Mouse (Mus musculus) stomach, embryonic 15.5 days (tissue): Measurements from ENCODE around the gene Ormdl3. TPM values are rescaled to one million over a fixed set of nuclear protein-coding genes. Genes with fewer than 3 reads are reported as not detected.
A peak's percentile ranks its signal among the peaks of the same experiment; 100 is the strongest.
"Not testable (repeated sequence)": the region's sequence is repeated elsewhere in the genome, so short reads cannot be mapped to it uniquely, and the experiment has no call there.

Source experiments
- ATAC-seq: fragments of 200-750 bp; cut with Nextera tagmentation; 2 replicates; pipeline ENCODE4 v1.8.0; 2017; ENCODE audit warnings: low read depth, moderate number of reproducible peaks, moderate TSS enrichment; ENCODE audit not compliant: insufficient read depth, low FRiP score
- H3K27ac ChIP-seq: fragments of 300-500 bp; sonication (generic); 2 replicates; pipeline ENCODE4 v1.5.1; 2015; ENCODE audit warnings: mild to moderate bottlenecking, inconsistent platforms
- H3K27me3 ChIP-seq: fragments of 300-500 bp; sonication (generic); replicated peaks from 2 replicates; pipeline ENCODE4 v1.6.1; 2015; ENCODE audit warnings: inconsistent platforms
- H3K36me3 ChIP-seq: fragments of 300-500 bp; sonication (generic); 2 replicates; pipeline ENCODE4 v1.6.1; 2015; ENCODE audit warnings: inconsistent platforms
- H3K4me1 ChIP-seq: fragments of 300-500 bp; sonication (generic); 2 replicates; pipeline ENCODE4 v1.6.1; 2015; ENCODE audit warnings: inconsistent platforms
- H3K4me2 ChIP-seq: fragments of 300-500 bp; sonication (generic); 2 replicates; pipeline ENCODE4 v1.6.1; 2015; ENCODE audit warnings: mild to moderate bottlenecking, inconsistent platforms
- H3K4me3 ChIP-seq: fragments of 300-500 bp; sonication (generic); replicated peaks from 2 replicates; pipeline ENCODE4 v1.5.1; 2015; ENCODE audit warnings: inconsistent platforms
- H3K9ac ChIP-seq: fragments of 300-500 bp; sonication (generic); 2 replicates; pipeline ENCODE4 v1.6.1; 2015; ENCODE audit warnings: inconsistent platforms
- H3K9me3 ChIP-seq: fragments of 300-500 bp; sonication (generic); 2 replicates; pipeline ENCODE4 v1.6.1; 2016; ENCODE audit warnings: inconsistent platforms
- WGBS: fragments of 180-500 bp; shearing (Covaris S2); methylation state at CpG from one replicate; pipeline ENCODE4 v1.1.7; 2015; 5-methylcytosine and 5-hydroxymethylcytosine counted together
- polyA plus RNA-seq: library from polyadenylated mRNA; unstranded; fragments of >200 nt; fragmentation: Nextera tagmentation; extraction: Ambion mirVana; gene quantifications from 2 replicates; pipeline ENCODE4 v1.2.1, GENCODE M21; 2015

Gene Ormdl3
- 55.6 and 61.8 TPM in 2 replicates for polyA plus RNA-seq

- ATAC-seq, result peak; percentile 90
- Histone ChIP-seq H3K27me3 (no peaks in the 10 kb centered on the region), H3K4me2 (peak within 1 kb of the TSS; percentile 91), H3K4me3 (peak within 1 kb of the TSS; percentile 80), H3K9me3 (no peaks in the 10 kb centered on the region), H3K36me3 (peaks cover 14% of the 10 kb centered on the region), H3K4me1 (peaks cover 40% of the 10 kb centered on the region), H3K27ac (peak within 1 kb of the TSS; percentile 93), H3K9ac (peak within 1 kb of the TSS; percentile 67)
- under 1% methylated on average over 48 of the region's 49 CpGs for WGBS
These were observed at the start of gene Ormdl3 for GRCm38 (mm10) chr11:98586892-98587563. Gene Ormdl3 (minus strand): TSS chr11:98587368.

- 31% methylated on average over 10 of the region's 10 CpGs for WGBS
- H3K36me3 ChIP-seq, H3K9ac ChIP-seq, H3K4me3 ChIP-seq, H3K4me1 ChIP-seq, ATAC-seq, H3K27me3 ChIP-seq, H3K27ac ChIP-seq, H3K9me3 ChIP-seq, H3K4me2 ChIP-seq: not testable (repeated sequence)
These were observed 48.3 kb upstream of the Ormdl3 start for GRCm38 (mm10) chr11:98635312-98635970.

GRCm38 (mm10) chr11:98630646-98631045 is 43.5 kb upstream of the Ormdl3 start:
- no peak overlapping the region for H3K4me3 ChIP-seq
- ATAC-seq, result no peak
- no peaks in the 10 kb centered on the region for H3K36me3 ChIP-seq
- H3K9me3 ChIP-seq, result no peaks in the 10 kb centered on the region
- no peak overlapping the region for H3K27ac ChIP-seq
- no peak overlapping the region for H3K4me2 ChIP-seq
- H3K4me1 ChIP-seq, result no peaks in the 10 kb centered on the region
- H3K9ac ChIP-seq, result no peak overlapping the region
- 87% methylated on average over 5 of the region's 5 CpGs for WGBS
- H3K27me3 ChIP-seq, result no peaks in the 10 kb centered on the region

- no peak overlapping the region for H3K9ac ChIP-seq
- WGBS, result 96% methylated on average over 3 of the region's 3 CpGs
- no peaks in the 10 kb centered on the region for H3K9me3 ChIP-seq
- no peaks in the 10 kb centered on the region for H3K4me1 ChIP-seq
- H3K4me2 ChIP-seq, result no peak overlapping the region
- no peak overlapping the region for H3K4me3 ChIP-seq
- no peak for ATAC-seq
- H3K36me3 ChIP-seq, result no peaks in the 10 kb centered on the region
- no peaks in the 10 kb centered on the region for H3K27me3 ChIP-seq
- no peak overlapping the region for H3K27ac ChIP-seq
These were observed 41.5 kb upstream of the Ormdl3 start for GRCm38 (mm10) chr11:98628706-98629105.

- no peaks in the 10 kb centered on the region for H3K9me3 ChIP-seq
- no peaks in the 10 kb centered on the region for H3K36me3 ChIP-seq
- H3K4me3 ChIP-seq, result no peak within 1 kb of the TSS
- H3K9ac ChIP-seq, result no peak within 1 kb of the TSS
- no peaks in the 10 kb centered on the region for H3K4me1 ChIP-seq
- H3K4me2 ChIP-seq, result no peak within 1 kb of the TSS
- no peaks in the 10 kb centered on the region for H3K27me3 ChIP-seq
- no peak within 1 kb of the TSS for H3K27ac ChIP-seq
- ATAC-seq, result no peak
- WGBS, result 89% methylated on average over 10 of the region's 10 CpGs
These were observed 38.6 kb upstream of the Ormdl3 start, which contains the start of the genes Gm12355 and Gsdma3 for GRCm38 (mm10) chr11:98625611-98626410. Gene Gm12355 (minus strand): TSS chr11:98625661. Gene Gsdma3 (plus strand): TSS chr11:98626360.

GRCm38 (mm10) chr11:98624381-98624780 is 37.2 kb upstream of the Ormdl3 start:
- H3K4me1 ChIP-seq, H3K9me3 ChIP-seq, H3K27me3 ChIP-seq, H3K27ac ChIP-seq, H3K4me2 ChIP-seq, H3K4me3 ChIP-seq, ATAC-seq, H3K9ac ChIP-seq, H3K36me3 ChIP-seq: not testable (repeated sequence)
- 92% methylated on average over 2 of the region's 2 CpGs for WGBS

- not testable (repeated sequence) for H3K36me3 ChIP-seq, H3K9ac ChIP-seq, H3K9me3 ChIP-seq, H3K4me3 ChIP-seq, H3K4me2 ChIP-seq, H3K4me1 ChIP-seq, ATAC-seq, H3K27ac ChIP-seq, H3K27me3 ChIP-seq
- 75% methylated on average over 6 of the region's 6 CpGs for WGBS
These were observed 36.8 kb upstream of the Ormdl3 start for GRCm38 (mm10) chr11:98623981-98624380.

GRCm38 (mm10) chr11:98620791-98621190 is 33.6 kb upstream of the Ormdl3 start:
- Histone ChIP-seq H3K4me1 (no peaks in the 10 kb centered on the region), H3K9ac (no peak overlapping the region), H3K36me3 (no peaks in the 10 kb centered on the region), H3K9me3 (no peaks in the 10 kb centered on the region), H3K27ac (no peak overlapping the region), H3K4me3 (no peak overlapping the region), H3K4me2 (no peak overlapping the region), H3K27me3 (no peaks in the 10 kb centered on the region)
- 91% methylated on average over 13 of the region's 13 CpGs for WGBS
- ATAC-seq, result no peak

- H3K36me3 ChIP-seq, result no peaks in the 10 kb centered on the region
- no peaks in the 10 kb centered on the region for H3K27me3 ChIP-seq
- H3K9ac ChIP-seq, result no peak overlapping the region
- no peak overlapping the region for H3K4me3 ChIP-seq
- no peak overlapping the region for H3K27ac ChIP-seq
- H3K9me3 ChIP-seq, result no peaks in the 10 kb centered on the region
- whole genome bisulfite sequencing, result 8% methylated on average over 3 of the region's 3 CpGs
- H3K4me1 ChIP-seq, result peaks cover 4% of the 10 kb centered on the region; the same call in 1 of the 2 replicates
- ATAC-seq, result no peak
- H3K4me2 ChIP-seq, result no peak overlapping the region
These were observed 19.6 kb upstream of the Ormdl3 start for GRCm38 (mm10) chr11:98606763-98607162.

GRCm38 (mm10) chr11:98604911-98605310 is 17.7 kb upstream of the Ormdl3 start:
- not testable (repeated sequence) for H3K9ac ChIP-seq, H3K4me1 ChIP-seq, H3K27me3 ChIP-seq, H3K36me3 ChIP-seq, ATAC-seq, H3K4me3 ChIP-seq, H3K9me3 ChIP-seq, H3K27ac ChIP-seq, H3K4me2 ChIP-seq
- WGBS, result 64% methylated on average over 6 of the region's 6 CpGs

GRCm38 (mm10) chr11:98603953-98604352 is 16.8 kb upstream of the Ormdl3 start:
- 83% methylated on average over 2 of the region's 2 CpGs for WGBS

More at GRCm38 (mm10) chr11:98603953-98604352, 16.8 kb upstream of the Ormdl3 start:
- no peak overlapping the region for H3K4me2 ChIP-seq
- peaks cover 4% of the 10 kb centered on the region; the same call in 1 of the 2 replicates for H3K4me1 ChIP-seq
- H3K9me3 ChIP-seq, result no peaks in the 10 kb centered on the region
- H3K9ac ChIP-seq, result no peak overlapping the region
- ATAC-seq, result no peak
- no peak overlapping the region for H3K27ac ChIP-seq
- no peak overlapping the region for H3K4me3 ChIP-seq
- H3K27me3 ChIP-seq, result peaks cover 9% of the 10 kb centered on the region; the same call in 1 of the 2 replicates
- H3K36me3 ChIP-seq, result no peaks in the 10 kb centered on the region
